Mouse (Mus musculus) heart, embryonic 11.5 days (tissue): ENCODE measurements around the gene Bmi1. TPM values are rescaled to one million over a fixed set of nuclear protein-coding genes. Genes with fewer than 3 reads are reported as not detected.

Source experiments
- ATAC-seq: fragments of 200-750 bp; cut with Nextera tagmentation; replicated peaks from 2 replicates; pipeline ENCODE4 v1.8.0; 2017; ENCODE audit warnings: moderate library complexity; ENCODE audit not compliant: insufficient number of reproducible peaks, low FRiP score, low TSS enrichment
- H3K27ac ChIP-seq: fragments of 300-500 bp; sonication (generic); 2 replicates; pipeline ENCODE4 v1.5.1; 2014; ENCODE audit warnings: mild to moderate bottlenecking, low read depth, low read length
- H3K27me3 ChIP-seq: fragments of 300-500 bp; sonication (generic); 2 replicates; pipeline ENCODE4 v1.6.1; 2014; ENCODE audit warnings: mild to moderate bottlenecking, low read length, mixed read lengths; ENCODE audit not compliant: control insufficient read depth, insufficient read depth
- H3K36me3 ChIP-seq: fragments of 300-500 bp; sonication (generic); 2 replicates; pipeline ENCODE4 v1.6.1; 2014; ENCODE audit warnings: mild to moderate bottlenecking, low read length, moderate library complexity, mixed read lengths; ENCODE audit not compliant: control insufficient read depth, insufficient read depth
- H3K4me1 ChIP-seq: fragments of 300-500 bp; sonication (generic); 2 replicates; pipeline ENCODE4 v1.6.1; 2014; ENCODE audit warnings: low read length; ENCODE audit not compliant: control insufficient read depth, insufficient read depth
- H3K4me2 ChIP-seq: fragments of 300-500 bp; sonication (generic); 2 replicates; pipeline ENCODE4 v1.6.1; 2014; ENCODE audit warnings: mild to moderate bottlenecking, moderate library complexity
- H3K4me3 ChIP-seq: fragments of 300-500 bp; sonication (generic); 2 replicates; pipeline ENCODE4 v1.5.1; 2014; ENCODE audit warnings: low read depth, low read length
- H3K9ac ChIP-seq: fragments of 300-500 bp; sonication (generic); 2 replicates; pipeline ENCODE4 v1.6.1; 2014; ENCODE audit warnings: mild to moderate bottlenecking, low read depth, low read length, moderate library complexity
- H3K9me3 ChIP-seq: fragments of 300-500 bp; sonication (generic); replicated peaks from 2 replicates; pipeline ENCODE4 v1.6.1; 2016; ENCODE audit warnings: low read length; ENCODE audit not compliant: control insufficient read depth
- WGBS: fragments of 180-500 bp; shearing (Covaris S2); extraction: QIAGEN DNeasy Blood & Tissue Kit; methylation state at CpG from one replicate; pipeline ENCODE4 v1.1.7; 2014; ENCODE audit not compliant: insufficient replicate concordance; 5-methylcytosine and 5-hydroxymethylcytosine counted together
- polyA plus RNA-seq: library from polyadenylated mRNA; unstranded; fragments of >200 nt; fragmentation: Nextera tagmentation; extraction: Ambion mirVana; gene quantifications from 2 replicates; pipeline ENCODE4 v1.2.1, GENCODE M21; 2014

Gene Bmi1
- polyA plus RNA-seq, 1 experiment from 2014 or later, result 11.6 TPM

DNA sequence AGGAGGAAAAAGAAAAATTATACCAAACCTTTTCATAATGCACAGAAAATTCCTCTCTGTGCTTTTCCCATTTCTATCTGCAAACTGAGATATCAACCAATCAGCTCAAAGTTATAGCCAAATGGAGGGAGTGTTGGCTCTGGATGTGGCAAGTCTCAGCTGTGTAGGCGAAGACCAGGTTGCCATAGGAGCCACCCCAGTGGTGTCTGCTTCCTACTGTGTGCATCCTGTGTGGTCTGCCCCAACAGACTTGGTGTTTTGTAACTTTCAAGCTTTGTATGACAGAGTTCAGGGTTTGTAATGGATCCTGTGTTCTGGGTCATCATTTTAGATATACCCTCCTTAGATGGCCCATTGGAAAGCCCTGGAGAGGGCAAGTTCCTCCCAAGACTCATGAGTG, 47.6 kb downstream of the Bmi1 start:
- Histone ChIP-seq H3K9ac (no peak overlapping the region), H3K4me1 (no peaks in the 10 kb centered on the region), H3K27me3 (no peaks in the 10 kb centered on the region), H3K36me3 (no peaks in the 10 kb centered on the region), H3K9me3 (no peaks in the 10 kb centered on the region), H3K4me2 (no peak overlapping the region), H3K4me3 (no peak overlapping the region), H3K27ac (no peak overlapping the region)
- 83% methylated on average over 1 of the region's 1 CpGs for WGBS
- no peak for ATAC-seq

DNA sequence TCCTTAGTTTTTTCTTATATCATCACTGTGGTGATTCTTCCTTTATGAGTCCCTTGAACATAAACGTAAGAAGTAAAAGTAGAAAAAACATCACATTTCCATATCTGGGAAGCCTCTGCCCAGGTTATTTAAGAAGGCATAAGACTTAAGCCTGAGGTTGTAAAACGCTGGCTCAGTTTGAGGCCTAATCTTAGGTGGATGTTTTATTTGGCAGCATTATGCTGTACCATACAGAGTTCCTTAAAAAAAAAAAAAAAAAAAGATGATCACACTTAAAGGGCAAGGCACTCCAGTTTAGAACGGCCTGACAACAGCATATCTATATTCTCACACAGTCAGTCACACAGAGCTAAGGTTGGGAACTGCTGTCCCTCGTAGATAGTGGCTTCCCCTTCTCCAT, 49.1 kb downstream of the Bmi1 start:
- Histone ChIP-seq H3K9ac (no peak overlapping the region), H3K36me3 (no peaks in the 10 kb centered on the region), H3K27me3 (no peaks in the 10 kb centered on the region), H3K9me3 (no peaks in the 10 kb centered on the region), H3K27ac (no peak overlapping the region), H3K4me3 (no peak overlapping the region), H3K4me2 (no peak overlapping the region), H3K4me1 (no peaks in the 10 kb centered on the region)
- 59% methylated on average over 4 of the region's 4 CpGs for WGBS
- no peak for ATAC-seq

DNA sequence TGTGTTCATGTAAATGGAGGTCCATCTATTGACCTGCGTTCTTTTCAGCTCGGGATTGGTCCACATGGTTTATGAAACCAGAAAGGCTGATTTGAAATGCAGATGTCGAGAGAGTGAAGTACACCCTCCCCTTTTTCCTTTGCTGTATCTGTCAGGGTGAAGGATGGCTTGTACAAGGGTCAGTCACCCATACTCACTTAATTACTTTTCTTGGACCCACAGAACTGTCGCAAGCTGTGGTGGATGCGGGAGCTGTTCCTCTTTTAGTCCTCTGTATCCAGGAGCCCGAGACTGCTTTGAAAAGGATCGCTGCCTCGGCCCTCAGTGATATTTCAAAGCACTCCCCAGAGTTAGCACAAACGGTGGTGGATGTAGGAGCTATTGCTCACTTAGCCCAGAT, 54.9 kb downstream of the Bmi1 start:
- H3K4me3 ChIP-seq, result no peak overlapping the region
- no peaks in the 10 kb centered on the region for H3K27me3 ChIP-seq
- ATAC-seq, result no peak
- no peak overlapping the region for H3K9ac ChIP-seq
- WGBS, result 48% methylated on average over 9 of the region's 9 CpGs
- H3K36me3 ChIP-seq, result no peaks in the 10 kb centered on the region
- H3K9me3 ChIP-seq, result no peaks in the 10 kb centered on the region
- H3K27ac ChIP-seq, result no peak overlapping the region
- H3K4me1 ChIP-seq, result no peaks in the 10 kb centered on the region
- no peak overlapping the region for H3K4me2 ChIP-seq

DNA sequence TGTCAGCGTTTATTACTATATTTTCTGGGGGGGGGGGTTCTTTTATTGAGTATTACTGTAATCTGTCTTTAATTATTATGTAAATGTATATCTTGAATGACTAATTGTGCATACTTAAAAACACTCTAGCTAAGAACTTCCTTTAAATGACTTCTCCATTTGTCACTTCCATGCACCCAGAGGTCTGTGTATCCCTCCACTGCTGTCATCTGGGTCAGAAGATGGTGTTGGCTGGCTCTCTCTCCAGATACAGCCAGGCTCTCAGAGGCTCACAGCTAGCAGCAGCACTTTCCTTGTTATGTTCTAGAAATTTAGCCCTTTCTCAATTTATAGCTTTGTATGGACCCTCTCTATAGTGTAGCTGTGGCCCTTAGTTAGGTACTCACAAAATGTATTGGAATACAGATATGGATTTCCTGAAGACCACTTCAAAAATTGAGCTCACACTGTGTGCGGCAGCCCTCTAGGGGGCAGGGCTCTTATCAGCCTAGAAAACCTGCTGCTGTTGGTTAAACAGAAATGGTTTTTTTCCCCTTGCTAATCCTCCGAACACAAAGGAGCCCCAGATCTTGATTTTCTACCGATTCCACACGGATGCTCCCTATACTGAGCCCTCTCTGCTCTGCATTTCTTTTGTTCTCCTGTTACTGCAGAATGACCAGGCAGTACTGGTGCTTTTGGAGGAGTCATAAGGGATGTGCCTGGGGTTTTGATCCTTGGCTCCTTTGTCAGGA, 57.7 kb downstream of the Bmi1 start:
- Histone ChIP-seq H3K9ac (no peak overlapping the region), H3K27ac (no peak overlapping the region), H3K4me3 (no peak overlapping the region), H3K4me2 (no peak overlapping the region), H3K9me3 (no peaks in the 10 kb centered on the region), H3K36me3 (no peaks in the 10 kb centered on the region), H3K27me3 (no peaks in the 10 kb centered on the region), H3K4me1 (no peaks in the 10 kb centered on the region)
- whole genome bisulfite sequencing, result 32% methylated on average over 5 of the region's 5 CpGs
- no peak for ATAC-seq

Other genes with a start within 250 kb of the Bmi1 start
- gene Commd3, start 4.6 kb upstream of the Bmi1 start, polyA plus RNA-seq, result 118 and 135 TPM in 2 replicates
- gene Spag6, start 17.0 kb downstream of the Bmi1 start, polyA plus RNA-seq, result not detected in 2 replicates